ENCODE assay signal across 9 mouse cellular contexts in genomic region chr14:25420987-25421386, GRCm38 (mm10). TPM values are rescaled to one million over a fixed set of nuclear protein-coding genes. Genes with fewer than 3 reads are reported as not detected.
DNase-seq lines count a peak whose midpoint lies in the region; ATAC-seq and TF ChIP-seq lines count a peak whose summit lies in the region.
"Had no signal": no experiment of that assay in that cellular context is flagged by ENCODE, and none has a peak within 500 bp of the region (broad histone marks: within the 10 kb centered on the region; RNA-seq: fewer than 3 reads in every experiment).

No protein-coding gene starts in this region.

- no peaks in the 10 kb centered on the region for H3K36me3 ChIP-seq in intestine, embryonic 16.5 days (ENCODE audit: control insufficient read depth, insufficient read depth, low read length)
- H3K36me3 ChIP-seq in myocyte (ENCODE audit: control insufficient read depth, insufficient read depth) = no peaks in the 10 kb centered on the region

- peak; percentile 8 for DNase-seq in right cerebral cortex, postnatal 25 days
- no peak for DNase-seq in right cerebral cortex, postnatal 4 days
- peak; percentile 38 for DNase-seq in gastrocnemius, adult 18-20 months (ENCODE audit: low spot score)
- DNase-seq in left cerebral cortex, adult 11 months (ENCODE audit: low spot score) = no peak
- DNase-seq in testis, postnatal 14 days (ENCODE audit: low spot score) = no peak
- DNase-seq in urinary bladder, adult 2 months (ENCODE audit: low spot score) = no peak

- no peak for TF ChIP-seq POLR2A in myocyte (IDR thresholded peaks at IDR 0.05; ENCODE audit: insufficient read length, low read depth)

- no peaks in the 10 kb centered on the region for H3K27me3 ChIP-seq in intestine, embryonic 16.5 days (replicated peaks; ENCODE audit: control insufficient read depth, insufficient read depth, low read length)
- H3K27me3 ChIP-seq in myocyte (ENCODE audit: control insufficient read depth, insufficient read depth, insufficient read length) = peaks cover 3% of the 10 kb centered on the region

- peaks cover 28% of the 10 kb centered on the region for H3K4me1 ChIP-seq in intestine, embryonic 16.5 days (ENCODE audit: control insufficient read depth, insufficient read depth, low read length)

- H3K9ac ChIP-seq in intestine, embryonic 16.5 days (ENCODE audit: low read depth, low read length) = peak overlapping the region; percentile 12; the same call in 1 of the 2 replicates

- no peaks in the 10 kb centered on the region for H3K9me3 ChIP-seq in intestine, embryonic 16.5 days (ENCODE audit: control insufficient read depth, low read length)
- H3K9me3 ChIP-seq: megakaryocyte, embryonic 14.5 days had no signal

- no peak for ATAC-seq in intestine, embryonic 16.5 days

- H3K27ac ChIP-seq in intestine, embryonic 16.5 days (ENCODE audit: low read length) = peak overlapping the region; percentile 74

- H3K79me2 ChIP-seq in myocyte (ENCODE audit: control insufficient read depth, insufficient read depth) = no peaks in the 10 kb centered on the region

- no peak overlapping the region for H3K4me3 ChIP-seq in intestine, embryonic 16.5 days (ENCODE audit: low read length)
- no peak overlapping the region for H3K4me3 ChIP-seq in myocyte
- H3K4me3 ChIP-seq: megakaryocyte, embryonic 14.5 days had no signal

- no peak overlapping the region for H3K4me2 ChIP-seq in intestine, embryonic 16.5 days (ENCODE audit: low read depth, low read length)
- peak overlapping the region; percentile 24 for H3K4me2 ChIP-seq in myocyte (ENCODE audit: low read depth)

- 90% methylated on average over 1 of the region's 1 CpGs for WGBS in intestine, embryonic 16.5 days

- no peak overlapping the region for H3ac ChIP-seq in myocyte (ENCODE audit: control insufficient read depth, insufficient read length)

TF ChIP-seq in myocyte, 11 proteins besides CTCF, POLR2A, EP300 and RAD21:
- TF ChIP-seq USF1 (IDR thresholded peaks at IDR 0.05; ENCODE audit: low read depth) (peak; percentile 53), MYOG (IDR thresholded peaks at IDR 0.05; ENCODE audit: control insufficient read depth in 1 of 3, insufficient read depth in 1 of 3, insufficient read length in 2 of 3, low read depth in 2 of 3) (peak in 2 of 3 experiments; percentile 34 to 75), MYOD1 (IDR thresholded peaks at IDR 0.05; ENCODE audit: control insufficient read depth in 1 of 3, insufficient read length in 2 of 3, low read depth in 2 of 3) (peak in 2 of 3 experiments; percentile 42 to 70), E2F4 (IDR thresholded peaks at IDR 0.05; ENCODE audit: insufficient read depth) (no peak)

RNA-seq across cellular contexts. Expression of gene Zmiz1, which starts 38.0 kb away (rescaled TPM):
- 10 to 100 TPM; 26.6 to 28.6 TPM for total RNA-seq in gastrocnemius, adult 18-20 months (2021)
- 21.2 and 22.3 TPM in 2 replicates for polyA plus RNA-seq in intestine, embryonic 16.5 days (2015; fragmentation: Nextera tagmentation; extraction: Ambion mirVana)
- 34.5 TPM for polyA plus RNA-seq in myocyte (2012; fragmentation: generic; extraction: Trizol)
- 15.3 and 31.4 TPM in 2 replicates for polyA plus RNA-seq in urinary bladder, adult 2 months (2012; rRNA removed)

Comparison
In these comparisons a context has a peak if more than half of its experiments do, and no peak if none do; other contexts are left out.
1. DNase-seq: peak in right cerebral cortex, postnatal 25 days (single experiment) and gastrocnemius, adult 18-20 months (single experiment); none in right cerebral cortex, postnatal 4 days (single experiment), left cerebral cortex, adult 11 months (single experiment), testis, postnatal 14 days (single experiment) and urinary bladder, adult 2 months (single experiment).